Mouse (Mus musculus): Measurements from ENCODE around the gene Rusc2.

Rusc2 gene

DNA sequence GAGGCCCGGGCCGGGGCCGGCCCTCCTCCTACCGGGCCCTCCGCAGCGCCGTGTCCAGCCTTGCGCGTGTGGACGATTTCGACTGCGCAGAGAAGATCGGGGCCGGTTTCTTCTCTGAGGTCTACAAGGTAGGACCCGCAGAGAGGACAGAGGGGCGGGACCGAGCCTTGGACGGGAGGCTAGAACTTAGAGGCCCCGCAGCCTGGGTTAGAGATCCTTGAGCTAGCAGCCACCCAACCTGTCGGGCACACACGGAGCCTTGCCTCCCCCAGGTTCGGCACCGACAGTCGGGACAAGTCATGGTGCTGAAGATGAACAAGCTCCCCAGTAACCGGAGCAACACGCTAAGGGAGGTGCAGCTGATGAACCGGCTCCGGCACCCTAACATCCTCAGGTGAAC lies 61.7 kb downstream of the Rusc2 start:
- DNase-seq (ENCODE audit: low spot score), result peak; percentile 35

- no peak for DNase-seq (ENCODE audit: low spot score)
Measured at GRCm38 (mm10) chr4:43447251-43447650, 65.5 kb downstream of the Rusc2 start.

GRCm38 (mm10) chr4:43448554-43448953 lies 66.8 kb downstream of the Rusc2 start:
- no peak for DNase-seq (ENCODE audit: low spot score)

- no peak for DNase-seq (ENCODE audit: low spot score)
Measured at GRCm38 (mm10) chr4:43452315-43452714, 70.5 kb downstream of the Rusc2 start.

GRCm38 (mm10) chr4:43453413-43453812 lies 71.6 kb downstream of the Rusc2 start:
- no peak for DNase-seq (ENCODE audit: low spot score)

GRCm38 (mm10) chr4:43454041-43454836 lies 72.5 kb downstream of the Rusc2 start, which contains the start of gene Cd72:
Cd72 (minus strand) TSS chr4:43454628.
- DNase-seq (ENCODE audit: low spot score), result no peak

- no peak for DNase-seq (ENCODE audit: low spot score)
Measured at GRCm38 (mm10) chr4:43456470-43456869, 74.7 kb downstream of the Rusc2 start.

- no peak for DNase-seq (ENCODE audit: low spot score)
Measured at GRCm38 (mm10) chr4:43457124-43457523, 75.3 kb downstream of the Rusc2 start.

GRCm38 (mm10) chr4:43463102-43463501 lies 81.3 kb downstream of the Rusc2 start:
- no peak for DNase-seq (ENCODE audit: low spot score)

GRCm38 (mm10) chr4:43465935-43466334 lies 84.2 kb downstream of the Rusc2 start:
- no peak for DNase-seq (ENCODE audit: low spot score)

- no peak for DNase-seq (ENCODE audit: low spot score)
Measured at GRCm38 (mm10) chr4:43466872-43467271, 85.1 kb downstream of the Rusc2 start.

DNA sequence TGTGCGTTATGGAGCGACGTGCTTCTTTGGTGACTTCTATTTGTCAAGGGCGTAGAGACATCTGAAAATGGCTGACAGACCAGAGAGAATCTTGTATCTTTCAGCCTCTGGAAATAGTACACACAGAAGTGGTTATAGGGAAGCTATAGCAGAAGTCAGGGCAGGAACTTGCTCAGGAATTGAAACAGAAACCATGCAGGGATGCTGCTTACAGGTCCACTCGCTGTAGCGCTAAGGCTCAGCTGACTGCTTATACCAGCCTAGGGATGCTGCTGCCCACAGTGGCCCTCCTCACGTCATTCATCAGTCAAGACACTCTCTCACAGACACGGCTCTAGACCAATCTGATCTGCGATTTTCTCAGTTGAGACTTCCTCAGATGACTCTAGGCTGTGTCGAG lies 88.5 kb downstream of the Rusc2 start:
- DNase-seq (ENCODE audit: low spot score), result no peak

GRCm38 (mm10) chr4:43473636-43474035 lies 91.9 kb downstream of the Rusc2 start:
- DNase-seq (ENCODE audit: low spot score), result no peak

GRCm38 (mm10) chr4:43476604-43477003 lies 94.8 kb downstream of the Rusc2 start:
- DNase-seq (ENCODE audit: low spot score), result no peak

Data from urinary bladder, postnatal 14 days (tissue).